Mouse (Mus musculus): ENCODE results near the gene Caskin1. TPM values are rescaled to one million over a fixed set of nuclear protein-coding genes. Genes with fewer than 3 reads are reported as not detected.
A peak's percentile ranks its signal among the peaks of the same experiment; 100 is the strongest.

Caskin1 gene
- polyA plus RNA-seq, 1 experiment from 2014 or later, result 6.2 TPM

- no peaks in the 10 kb centered on the region for H3K36me3 ChIP-seq (ENCODE audit: control insufficient read depth, insufficient read depth, low read length)
- WGBS, result 51% methylated on average over 11 of the region's 11 CpGs
- no peaks in the 10 kb centered on the region for H3K9me3 ChIP-seq (ENCODE audit: control insufficient read depth, low read length)
- H3K4me1 ChIP-seq (ENCODE audit: control insufficient read depth, insufficient read depth, low read length), result peaks cover 15% of the 10 kb centered on the region
- H3K4me3 ChIP-seq (ENCODE audit: low read depth, low read length), result no peak overlapping the region
- H3K4me2 ChIP-seq, result no peak overlapping the region
- H3K9ac ChIP-seq (ENCODE audit: low read length), result peak overlapping the region; percentile 33; the same call in 1 of the 2 replicates
- DNase-seq (ENCODE audit: low spot score, missing footprints) (no peak), ATAC-seq (ENCODE audit: low FRiP score) (no peak)
- no peak overlapping the region for H3K27ac ChIP-seq (ENCODE audit: low read depth, low read length)
- H3K27me3 ChIP-seq (ENCODE audit: control insufficient read depth, insufficient read depth, low read length), result peaks cover 3% of the 10 kb centered on the region; the same call in 1 of the 2 replicates
Observed at GRCm38 (mm10) chr17:24485090-24485860, 3.1 kb upstream of the Caskin1 start.

- DNase-seq (ENCODE audit: low spot score, missing footprints) (peak; percentile 94), ATAC-seq (ENCODE audit: low FRiP score) (peak; percentile 84)
- Histone ChIP-seq H3K4me3 (ENCODE audit: low read depth, low read length) (peak overlapping the region; percentile 71), H3K4me2 (peak overlapping the region; percentile 87), H3K4me1 (ENCODE audit: control insufficient read depth, insufficient read depth, low read length) (peaks cover 18% of the 10 kb centered on the region), H3K27me3 (ENCODE audit: control insufficient read depth, insufficient read depth, low read length) (peaks cover 3% of the 10 kb centered on the region; the same call in 1 of the 2 replicates), H3K27ac (ENCODE audit: low read depth, low read length) (peak overlapping the region; percentile 80), H3K9ac (ENCODE audit: low read length) (peak overlapping the region; percentile 90), H3K9me3 (ENCODE audit: control insufficient read depth, low read length) (no peaks in the 10 kb centered on the region), H3K36me3 (ENCODE audit: control insufficient read depth, insufficient read depth, low read length) (no peaks in the 10 kb centered on the region)
- under 1% methylated on average over 53 of the region's 81 CpGs for WGBS
Observed at GRCm38 (mm10) chr17:24488662-24489264, 362 bp downstream of the Caskin1 start.

- Histone ChIP-seq H3K4me2 (peak overlapping the region; percentile 87), H3K9ac (ENCODE audit: low read length) (peak overlapping the region; percentile 90), H3K36me3 (ENCODE audit: control insufficient read depth, insufficient read depth, low read length) (no peaks in the 10 kb centered on the region), H3K27ac (ENCODE audit: low read depth, low read length) (peak overlapping the region; percentile 80), H3K27me3 (ENCODE audit: control insufficient read depth, insufficient read depth, low read length) (peaks cover 3% of the 10 kb centered on the region; the same call in 1 of the 2 replicates), H3K9me3 (ENCODE audit: control insufficient read depth, low read length) (no peaks in the 10 kb centered on the region), H3K4me3 (ENCODE audit: low read depth, low read length) (peak overlapping the region; percentile 71), H3K4me1 (ENCODE audit: control insufficient read depth, insufficient read depth, low read length) (peaks cover 18% of the 10 kb centered on the region)
- DNase-seq (ENCODE audit: low spot score, missing footprints) (no peak), ATAC-seq (ENCODE audit: low FRiP score) (peak; percentile 52)
- 18% methylated on average over 19 of the region's 19 CpGs for WGBS
Observed at GRCm38 (mm10) chr17:24489265-24490030, 1.0 kb downstream of the Caskin1 start.

- H3K9ac ChIP-seq (ENCODE audit: low read length), result no peak overlapping the region
- peaks cover 18% of the 10 kb centered on the region for H3K4me1 ChIP-seq (ENCODE audit: control insufficient read depth, insufficient read depth, low read length)
- DNase-seq (ENCODE audit: low spot score, missing footprints) (no peak), ATAC-seq (ENCODE audit: low FRiP score) (no peak)
- H3K36me3 ChIP-seq (ENCODE audit: control insufficient read depth, insufficient read depth, low read length), result no peaks in the 10 kb centered on the region
- peaks cover 3% of the 10 kb centered on the region; the same call in 1 of the 2 replicates for H3K27me3 ChIP-seq (ENCODE audit: control insufficient read depth, insufficient read depth, low read length)
- 73% methylated on average over 4 of the region's 4 CpGs for WGBS
- no peak overlapping the region for H3K27ac ChIP-seq (ENCODE audit: low read depth, low read length)
- no peak overlapping the region for H3K4me2 ChIP-seq
- no peak overlapping the region for H3K4me3 ChIP-seq (ENCODE audit: low read depth, low read length)
- no peaks in the 10 kb centered on the region for H3K9me3 ChIP-seq (ENCODE audit: control insufficient read depth, low read length)
Observed at GRCm38 (mm10) chr17:24490399-24490798, 2.0 kb downstream of the Caskin1 start.

- H3K9ac ChIP-seq (ENCODE audit: low read length), result no peak overlapping the region
- WGBS, result 48% methylated on average over 2 of the region's 2 CpGs
- H3K4me3 ChIP-seq (ENCODE audit: low read depth, low read length), result no peak overlapping the region
- peaks cover 3% of the 10 kb centered on the region; the same call in 1 of the 2 replicates for H3K36me3 ChIP-seq (ENCODE audit: control insufficient read depth, insufficient read depth, low read length)
- ATAC-seq (ENCODE audit: low FRiP score) (no peak), DNase-seq (ENCODE audit: low spot score, missing footprints) (no peak)
- H3K4me2 ChIP-seq, result no peak overlapping the region
- no peak overlapping the region for H3K27ac ChIP-seq (ENCODE audit: low read depth, low read length)
- peaks cover 6% of the 10 kb centered on the region for H3K4me1 ChIP-seq (ENCODE audit: control insufficient read depth, insufficient read depth, low read length)
- no peaks in the 10 kb centered on the region for H3K27me3 ChIP-seq (ENCODE audit: control insufficient read depth, insufficient read depth, low read length)
- H3K9me3 ChIP-seq (ENCODE audit: control insufficient read depth, low read length), result no peaks in the 10 kb centered on the region
Observed at GRCm38 (mm10) chr17:24494627-24495335, 6.4 kb downstream of the Caskin1 start.

- no peak overlapping the region for H3K27ac ChIP-seq (ENCODE audit: low read depth, low read length)
- no peak overlapping the region for H3K4me2 ChIP-seq
- peaks cover under 1% of the 10 kb centered on the region; the same call in 1 of the 2 replicates for H3K4me1 ChIP-seq (ENCODE audit: control insufficient read depth, insufficient read depth, low read length)
- H3K9me3 ChIP-seq (ENCODE audit: control insufficient read depth, low read length), result no peaks in the 10 kb centered on the region
- ATAC-seq (ENCODE audit: low FRiP score), result no peak
- no peak overlapping the region for H3K9ac ChIP-seq (ENCODE audit: low read length)
- H3K4me3 ChIP-seq (ENCODE audit: low read depth, low read length), result no peak overlapping the region
- H3K27me3 ChIP-seq (ENCODE audit: control insufficient read depth, insufficient read depth, low read length), result no peaks in the 10 kb centered on the region
- H3K36me3 ChIP-seq (ENCODE audit: control insufficient read depth, insufficient read depth, low read length), result peaks cover 3% of the 10 kb centered on the region; the same call in 1 of the 2 replicates
- no peak for DNase-seq (ENCODE audit: low spot score, missing footprints)
- 88% methylated on average over 3 of the region's 3 CpGs for WGBS
Observed at GRCm38 (mm10) chr17:24495443-24495842, 7.0 kb downstream of the Caskin1 start.

- 56% methylated on average over 1 of the region's 1 CpGs for whole genome bisulfite sequencing
- H3K36me3 ChIP-seq (ENCODE audit: control insufficient read depth, insufficient read depth, low read length), result peaks cover 3% of the 10 kb centered on the region; the same call in 1 of the 2 replicates
- DNase-seq (ENCODE audit: low spot score, missing footprints), result no peak
- no peak overlapping the region for H3K4me3 ChIP-seq (ENCODE audit: low read depth, low read length)
- no peaks in the 10 kb centered on the region for H3K4me1 ChIP-seq (ENCODE audit: control insufficient read depth, insufficient read depth, low read length)
- no peaks in the 10 kb centered on the region for H3K27me3 ChIP-seq (ENCODE audit: control insufficient read depth, insufficient read depth, low read length)
- H3K4me2 ChIP-seq, result no peak overlapping the region
- no peak overlapping the region for H3K27ac ChIP-seq (ENCODE audit: low read depth, low read length)
- H3K9me3 ChIP-seq (ENCODE audit: control insufficient read depth, low read length), result no peaks in the 10 kb centered on the region
- no peak overlapping the region for H3K9ac ChIP-seq (ENCODE audit: low read length)
- no peak for ATAC-seq (ENCODE audit: low FRiP score)
Observed at GRCm38 (mm10) chr17:24496026-24496425, 7.6 kb downstream of the Caskin1 start.

GRCm38 (mm10) chr17:24502208-24502607 lies 13.8 kb downstream of the Caskin1 start:
- ATAC-seq (ENCODE audit: low FRiP score), result no peak
- Histone ChIP-seq H3K27ac (ENCODE audit: low read depth, low read length) (no peak overlapping the region), H3K4me3 (ENCODE audit: low read depth, low read length) (no peak overlapping the region), H3K9me3 (ENCODE audit: control insufficient read depth, low read length) (no peaks in the 10 kb centered on the region), H3K4me1 (ENCODE audit: control insufficient read depth, insufficient read depth, low read length) (no peaks in the 10 kb centered on the region), H3K4me2 (no peak overlapping the region), H3K9ac (ENCODE audit: low read length) (no peak overlapping the region), H3K36me3 (ENCODE audit: control insufficient read depth, insufficient read depth, low read length) (peaks cover 3% of the 10 kb centered on the region), H3K27me3 (ENCODE audit: control insufficient read depth, insufficient read depth, low read length) (no peaks in the 10 kb centered on the region)
- WGBS, result 30% methylated on average over 11 of the region's 11 CpGs
- no peak for DNase-seq (ENCODE audit: low spot score, missing footprints)
